Mouse (Mus musculus) brain, embryonic 14.5 days (tissue): Measurements from ENCODE around the gene Syap1.

Experiments
- CTCF ChIP-seq: fragments of 200-500 bp; IDR thresholded peaks from 2 replicates; pipeline ENCODE4 v1.5.1; 2012; ENCODE audit warnings: inconsistent platforms, mild to moderate bottlenecking, moderate library complexity, borderline replicate concordance; ENCODE audit not compliant: insufficient read depth, insufficient read length; ENCODE audit errors: extremely low read depth
- POLR2A ChIP-seq: fragments of 200-500 bp; IDR thresholded peaks from 2 replicates; pipeline ENCODE4 v1.6.1; 2012; ENCODE audit warnings: mild to moderate bottlenecking, inconsistent platforms, borderline replicate concordance; ENCODE audit not compliant: poor library complexity, insufficient read depth, insufficient read length, severe bottlenecking; ENCODE audit errors: extremely low read depth

GRCm38 (mm10) chrX:162829203-162829708, 59.0 kb downstream of the Syap1 start, which contains the start of gene Txlng:
- TF ChIP-seq CTCF: no peak
- TF ChIP-seq POLR2A: peak; percentile 38; the same call in 1 of the 2 replicates
